Mouse (Mus musculus) 416B (cell line): ENCODE measurements at regions not wholly inside any gene's neighbourhood (a gene's known extent, or its start where the extent isn't known, plus 50 kb on each side); places are given as distances from the start of the nearest gene placed in this dataset.
A peak's percentile ranks its signal among the peaks of the same experiment; 100 is the strongest.

Source experiments
- DNase-seq: peaks from one replicate; pipeline ENCODE4 v3.0.0; 2011; ENCODE audit warnings: low read depth

GRCm38 (mm10) chr1:76660146-76660545, 854.7 kb downstream of the Epha4 start:
- DNase-seq: no peak

DNA sequence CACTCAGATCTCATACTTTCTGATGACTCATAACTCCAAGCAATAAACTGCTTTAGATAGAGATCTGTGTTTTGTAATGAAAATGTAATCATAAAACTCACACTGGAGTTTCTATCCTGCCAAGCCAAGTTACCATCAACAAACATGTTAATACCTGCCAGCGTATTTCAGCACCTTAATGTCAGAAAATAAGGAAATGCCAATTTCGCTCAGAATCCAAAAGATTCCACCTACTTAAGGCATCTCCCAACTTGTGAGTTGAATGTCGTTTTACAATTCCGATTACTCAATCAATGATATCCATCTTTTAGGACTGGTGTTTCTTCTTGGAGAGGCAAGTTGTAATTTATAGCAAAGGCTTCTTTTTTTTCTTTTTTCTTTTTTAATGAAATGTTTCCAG, 850.5 kb downstream of the Epha4 start:
- no peak for DNase-seq

DNA sequence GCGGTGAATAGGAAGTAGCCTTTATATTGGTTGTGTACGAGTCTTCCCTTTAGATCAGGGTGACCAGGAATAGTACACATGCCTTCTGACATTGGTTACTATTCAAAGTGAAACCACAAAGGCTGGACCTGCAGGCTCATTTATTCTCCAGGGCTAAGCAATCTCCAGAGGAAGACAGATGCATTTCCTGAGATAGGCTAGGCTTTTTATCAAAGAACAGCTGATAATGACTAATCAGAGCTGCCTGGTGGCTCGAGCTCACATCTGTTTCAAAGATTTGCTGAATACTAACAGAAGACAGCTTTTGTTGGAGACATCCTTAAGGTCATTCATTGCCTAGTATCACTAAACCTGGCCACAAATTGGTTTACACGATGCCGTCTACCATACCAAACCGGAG, 838.1 kb downstream of the Epha4 start:
- peak; percentile 63 for DNase-seq

GRCm38 (mm10) chr1:76705556-76705955, 809.3 kb downstream of the Epha4 start:
- DNase-seq: no peak

DNA sequence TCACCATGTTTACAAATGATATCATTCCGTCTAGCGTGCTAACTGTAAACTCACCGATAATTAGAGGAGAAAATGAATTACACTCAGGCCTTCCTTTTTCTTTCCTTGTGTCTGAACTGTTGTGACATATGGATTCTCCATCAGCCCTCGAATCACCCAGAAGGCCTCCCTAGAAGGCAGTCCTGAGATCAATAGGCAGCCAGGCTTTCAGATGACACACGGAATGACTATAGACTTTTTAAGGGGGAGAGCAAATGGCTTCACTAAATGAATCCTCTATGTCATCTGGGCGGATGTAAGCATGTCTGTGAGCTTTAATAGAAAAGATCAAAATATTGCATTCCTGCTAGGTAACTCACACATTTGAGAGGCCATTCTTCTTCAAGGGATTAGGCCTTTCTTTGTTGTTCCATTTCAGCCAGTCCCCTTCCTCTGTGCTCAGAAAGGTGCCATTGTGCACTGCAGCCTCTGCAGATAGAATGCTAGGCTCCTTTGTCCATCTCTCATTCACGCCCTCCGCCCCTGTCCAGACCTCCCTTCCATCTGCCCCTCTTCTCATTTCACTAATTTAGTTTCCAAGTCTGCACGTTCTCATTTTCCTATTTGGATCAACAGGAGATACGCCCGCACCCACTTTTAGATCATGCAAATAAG, 797.1 kb downstream of the Epha4 start:
- no peak for DNase-seq

GRCm38 (mm10) chr1:76724453-76724852, 790.4 kb downstream of the Epha4 start:
- DNase-seq: peak; percentile 3

GRCm38 (mm10) chr1:76737003-76737402, 777.9 kb downstream of the Epha4 start:
- no peak for DNase-seq

DNA sequence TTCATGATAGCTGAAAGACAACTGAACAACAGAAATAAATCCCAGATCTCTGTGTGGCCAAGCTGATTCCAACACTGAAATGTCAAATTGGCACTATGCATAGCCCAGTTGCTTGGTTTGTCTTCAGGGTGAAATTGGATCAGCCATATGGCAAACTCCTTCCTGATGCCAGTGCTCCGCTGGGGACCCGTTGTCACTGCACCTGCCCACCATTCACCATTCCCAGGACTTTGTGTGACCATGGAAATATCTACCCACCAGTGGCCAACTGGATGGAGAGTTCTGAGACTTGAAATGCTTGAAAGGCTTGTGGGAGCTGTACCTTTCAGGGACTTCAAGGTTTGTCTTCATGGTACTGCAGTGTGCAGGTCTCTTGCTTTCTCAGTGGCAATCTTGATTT, 777.2 kb downstream of the Epha4 start:
- no peak for DNase-seq

GRCm38 (mm10) chr1:76772694-76773093, 742.2 kb downstream of the Epha4 start:
- no peak for DNase-seq

DNA sequence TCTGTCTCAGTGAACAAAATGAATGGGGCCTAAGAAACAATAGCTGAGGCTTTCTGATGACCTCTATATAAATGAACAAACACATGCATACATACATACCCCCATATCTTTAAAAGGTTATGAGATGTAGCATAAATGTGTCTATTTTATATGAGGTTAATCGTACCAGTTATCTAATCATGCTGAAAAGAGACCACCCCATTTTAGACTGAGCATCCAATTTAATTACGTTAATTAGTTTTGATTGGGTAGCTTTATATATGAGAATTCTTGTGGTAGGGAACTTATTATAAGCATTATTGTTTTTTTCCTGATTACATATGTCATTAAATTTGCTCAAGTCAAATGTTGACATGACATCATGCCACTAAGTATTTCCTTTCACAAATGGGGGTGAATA, 728.0 kb downstream of the Epha4 start:
- no peak for DNase-seq

DNA sequence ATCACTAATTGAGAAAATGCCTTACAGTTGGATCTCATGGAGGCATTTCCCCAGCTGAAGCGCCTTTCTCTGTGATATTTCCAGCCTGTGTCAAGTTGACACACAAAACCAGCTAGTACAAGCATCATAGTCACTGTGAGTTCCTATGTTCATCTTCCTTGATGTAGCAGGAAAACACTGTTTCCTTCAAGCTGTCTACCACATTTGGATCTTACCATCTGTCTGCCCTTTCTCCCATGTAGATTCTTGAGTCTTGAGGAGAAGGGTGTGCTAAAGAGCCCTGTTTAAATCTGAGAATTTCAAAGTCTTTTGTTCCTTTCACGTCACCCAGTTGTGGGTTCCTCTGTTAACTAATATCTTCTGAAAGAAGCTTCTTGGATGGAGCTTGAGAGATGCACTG, 721.5 kb downstream of the Epha4 start:
- no peak for DNase-seq

DNA sequence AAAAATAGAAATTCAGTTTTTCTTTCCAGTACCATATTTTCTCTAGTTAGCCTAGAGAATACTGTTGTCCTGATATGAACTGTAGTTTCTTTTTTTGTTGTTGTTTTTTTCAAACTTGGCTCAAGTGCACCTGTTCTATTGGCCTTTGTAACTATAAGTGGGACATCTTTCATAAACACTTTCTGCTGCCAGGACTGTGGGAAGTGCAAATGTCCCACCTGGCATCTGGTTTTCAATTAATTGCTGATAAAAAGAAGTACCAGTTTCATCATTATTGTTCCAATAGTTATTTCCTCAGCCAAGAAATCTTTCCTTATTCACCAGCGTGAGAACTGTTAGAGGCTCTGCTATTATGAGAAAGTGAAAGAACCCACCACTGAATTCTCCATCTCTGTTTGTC, 695.0 kb downstream of the Epha4 start:
- DNase-seq: no peak

DNA sequence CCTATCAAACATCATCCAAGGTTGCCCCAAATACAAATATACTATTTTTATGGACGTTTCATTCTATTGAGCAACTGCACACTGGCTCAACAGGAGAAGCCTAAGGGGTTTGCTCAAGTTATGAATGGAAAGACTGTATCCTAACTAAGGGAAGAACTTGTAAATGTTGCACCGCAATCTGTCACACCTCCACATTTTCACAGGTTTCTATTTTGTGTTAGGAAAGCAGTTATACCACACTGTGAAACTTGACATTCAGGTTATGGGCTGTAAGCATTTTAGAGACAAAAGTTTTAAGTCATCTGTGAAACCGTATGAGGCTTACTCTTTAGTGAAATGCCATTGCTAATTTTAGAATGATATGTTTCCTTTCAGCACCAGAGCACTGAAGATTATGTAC, 693.3 kb downstream of the Epha4 start:
- no peak for DNase-seq

DNA sequence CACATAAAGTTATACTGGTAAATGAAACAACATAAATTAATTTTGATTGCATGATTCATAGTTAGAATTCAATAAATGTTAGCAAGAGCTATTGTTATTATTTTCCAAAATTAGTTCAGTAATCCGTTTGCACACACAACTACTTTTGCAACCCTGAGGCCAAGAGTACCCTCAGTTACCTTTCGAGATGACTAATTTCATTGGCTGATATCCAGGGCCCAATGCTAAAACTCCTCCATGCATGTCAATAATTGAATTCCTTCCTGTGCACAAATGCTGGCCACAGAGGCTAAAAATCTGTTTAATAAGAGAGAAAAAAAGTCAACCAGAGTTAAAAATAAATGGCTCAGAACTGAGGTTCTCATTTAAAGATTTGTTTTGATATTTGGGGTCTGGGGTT, 685.2 kb downstream of the Epha4 start:
- DNase-seq: no peak

GRCm38 (mm10) chr1:76832311-76832710, 682.6 kb downstream of the Epha4 start:
- DNase-seq: no peak

GRCm38 (mm10) chr1:76835028-76835683, 679.7 kb downstream of the Epha4 start:
- DNase-seq: no peak

DNA sequence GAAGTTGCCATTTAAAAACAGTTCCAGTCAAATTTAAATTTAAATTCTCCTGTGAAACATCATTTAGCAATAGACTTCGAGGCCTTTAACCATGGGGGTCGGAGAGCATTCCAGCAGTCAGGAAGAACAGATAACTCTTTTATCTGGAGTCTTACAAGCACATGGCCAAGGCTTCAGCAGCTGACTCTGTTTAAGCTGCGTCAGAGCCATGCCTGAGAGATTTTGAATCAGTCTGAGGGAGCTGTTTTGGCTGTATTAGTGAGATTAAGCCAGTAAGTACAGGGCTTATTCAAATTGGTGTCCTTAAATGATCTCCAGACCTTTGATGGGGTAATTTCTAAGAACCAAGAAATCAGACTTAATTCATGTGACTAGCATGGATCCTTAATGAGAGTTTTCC, 665.5 kb downstream of the Epha4 start:
- no peak for DNase-seq

DNA sequence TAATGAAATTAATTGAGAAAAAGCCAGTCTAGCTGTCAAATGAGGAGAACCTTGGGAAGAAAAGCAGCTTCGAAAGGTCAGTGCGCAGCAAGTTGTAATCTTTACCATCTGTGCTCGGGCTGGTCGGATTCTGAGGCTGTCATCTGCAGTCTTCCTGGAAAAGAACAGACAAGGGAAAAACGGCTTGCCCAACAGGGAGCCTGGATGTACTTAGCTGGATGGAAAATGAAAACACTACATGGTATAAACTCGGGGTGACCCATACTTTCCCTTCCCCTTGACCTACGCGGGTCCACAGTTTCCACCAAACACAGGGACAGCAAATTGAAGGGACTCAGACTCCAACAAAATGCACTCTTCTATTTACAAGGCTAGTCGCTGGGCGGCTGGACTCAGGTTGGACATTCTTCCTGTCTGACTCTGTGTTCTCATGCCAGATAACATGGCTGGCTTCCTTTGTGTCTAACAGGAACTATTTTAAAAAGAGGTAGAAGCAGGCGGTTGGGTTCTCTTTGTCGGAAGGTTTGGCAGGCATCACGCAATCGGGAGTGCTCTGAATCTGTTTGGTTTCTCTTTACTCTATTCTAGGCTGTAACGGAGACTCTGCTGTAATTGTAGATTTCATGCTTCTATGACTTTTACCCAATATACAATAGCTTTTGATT, 648.5 kb downstream of the Epha4 start:
- no peak for DNase-seq

DNA sequence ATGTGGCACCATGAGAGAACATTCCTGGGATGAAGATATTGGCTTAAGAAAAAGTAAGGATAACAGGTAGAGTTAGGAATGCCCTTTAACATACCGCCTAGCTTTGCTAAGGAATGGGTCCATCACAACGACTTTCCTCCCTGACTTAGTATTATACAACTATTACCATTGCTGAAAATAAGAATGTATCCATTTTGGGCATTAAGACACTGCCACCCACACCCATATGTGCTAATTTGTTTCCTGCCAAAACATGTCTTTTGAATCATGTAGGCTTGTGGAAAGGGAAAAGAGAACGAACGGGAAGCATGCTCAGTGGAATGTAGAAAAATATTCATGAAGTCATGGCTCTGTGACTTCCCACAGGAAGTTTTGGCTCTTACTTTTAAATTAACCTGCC, 641.7 kb downstream of the Epha4 start:
- DNase-seq: no peak

GRCm38 (mm10) chr1:76880111-76880782, 634.6 kb downstream of the Epha4 start:
- DNase-seq: no peak

DNA sequence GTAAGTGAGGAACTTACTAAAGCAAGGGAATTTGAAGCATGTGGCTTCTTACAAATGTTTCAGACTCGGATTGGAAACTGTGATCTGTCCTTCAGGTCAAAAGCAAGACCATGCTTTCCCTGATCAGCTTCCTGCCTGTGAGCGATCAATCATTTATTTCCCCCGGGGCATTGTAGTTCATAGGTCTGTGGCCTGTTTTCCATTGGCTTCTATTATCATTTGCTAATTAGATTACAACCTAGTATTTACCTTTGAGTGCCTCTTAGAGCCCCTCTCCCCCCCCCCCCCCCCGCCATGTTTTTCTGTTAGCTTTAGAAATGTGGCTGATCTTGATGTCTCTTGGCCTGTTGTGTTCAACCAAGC, 634.1 kb downstream of the Epha4 start:
- DNase-seq: no peak

- DNase-seq: no peak
Measured at GRCm38 (mm10) chr1:76896152-76896864, 618.6 kb downstream of the Epha4 start.
